Mouse (Mus musculus) lung, postnatal 36 days (tissue): ENCODE data around the gene Olfr885.

Source experiments
- DNase-seq: peaks from one replicate; pipeline ENCODE4 v3.0.0; 2022; ENCODE audit warnings: mixed read lengths

Olfr885 gene

DNA sequence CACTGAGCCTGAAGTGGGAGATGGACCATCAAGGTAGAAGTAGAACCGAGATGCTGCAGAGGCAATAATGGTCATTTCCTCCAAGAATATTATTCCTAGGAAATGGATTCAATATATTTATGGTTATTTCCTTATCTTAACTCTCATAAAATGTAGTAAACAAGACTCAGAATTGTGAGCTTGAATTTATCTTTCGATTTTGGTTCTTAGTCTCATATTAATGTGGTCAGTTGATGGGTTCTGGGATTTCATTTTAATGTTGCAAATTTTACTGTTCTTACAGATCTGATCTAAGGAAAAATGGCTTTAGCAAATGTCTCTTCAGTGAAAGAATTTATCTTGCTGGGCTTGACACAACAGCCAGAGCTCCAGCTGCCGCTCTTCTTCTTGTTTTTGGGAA is at the start of gene Olfr885:
TSS of gene Olfr885 (plus strand) at position 301 of the 400 bp plus-strand sequence.
- DNase-seq = no peak

GRCm38 (mm10) chr9:38025508-38025907 is 35.6 kb upstream of the Olfr885 start, which contains the start of gene Olfr883:
Gene Olfr883, plus strand, starts transcription at chr9:38025808.
- DNase-seq = no peak

- no peak for DNase-seq
Measured at GRCm38 (mm10) chr9:38046255-38046654, 14.9 kb upstream of the Olfr885 start, which contains the start of gene Olfr884. Gene Olfr884, plus strand, starts transcription at chr9:38046555.

- no peak for DNase-seq
Measured at GRCm38 (mm10) chr9:38083772-38084171, 22.6 kb downstream of the Olfr885 start, which contains the start of gene Olfr887. Gene Olfr887, plus strand, starts transcription at chr9:38084072.

- no peak for DNase-seq
Measured at GRCm38 (mm10) chr9:38107828-38108227, 46.7 kb downstream of the Olfr885 start, which contains the start of gene Olfr888. Gene Olfr888, plus strand, starts transcription at chr9:38108128.
